Mouse (Mus musculus) CH12.LX (cell line): ENCODE measurements around the gene Cuta. TPM values are rescaled to one million over a fixed set of nuclear protein-coding genes. Genes with fewer than 3 reads are reported as not detected.

Experiments used
- DNase-seq: peaks from one replicate; pipeline ENCODE4 v3.0.0-alpha.2; 2013; ENCODE audit errors: extremely low read depth
- H3K27ac ChIP-seq: 2 replicates; pipeline ENCODE4 v1.5.1; 2012; ENCODE audit warnings: low read depth, mild to moderate bottlenecking, control low read depth, moderate library complexity; ENCODE audit not compliant: insufficient read depth
- H3K27me3 ChIP-seq: replicated peaks from 2 replicates; pipeline ENCODE3; 2012; ENCODE audit warnings: inconsistent platforms
- H3K36me3 ChIP-seq, 2 experiments: replicated peaks in 1 of 2; 2 replicates each; pipeline versions ENCODE3 to v1.6.1; 2012; ENCODE audit warnings: inconsistent platforms in 1 of 2, low read length in 1 of 2, mild to moderate bottlenecking in 1 of 2, mixed read lengths in 1 of 2, moderate library complexity in 1 of 2; ENCODE audit not compliant: control insufficient read depth in 1 of 2, insufficient read depth in 1 of 2
- H3K4me1 ChIP-seq, 2 experiments: 2 replicates each; pipeline ENCODE4 v1.6.1; 2012; ENCODE audit warnings: inconsistent platforms in 1 of 2, moderate library complexity in 1 of 2; ENCODE audit not compliant: insufficient read depth in 2 of 2, control insufficient read depth in 1 of 2
- H3K4me2 ChIP-seq: 2 replicates; pipeline ENCODE4 v1.6.1; 2012; ENCODE audit warnings: low read depth, mild to moderate bottlenecking, control low read depth; ENCODE audit not compliant: poor library complexity, insufficient read depth, severe bottlenecking
- H3K4me3 ChIP-seq, 3 experiments: fragments of 150-350 bp in 1 of 3; sonication (generic) in 1 of 3; replicated peaks in 1 of 3; 2 replicates each; pipeline versions ENCODE3 to v1.5.1; 2011 to 2012; ENCODE audit warnings: low read depth in 2 of 3, low read length in 2 of 3, mild to moderate bottlenecking in 2 of 3, moderate library complexity in 2 of 3, control low read depth in 1 of 3, improper control_type of control experiment in 1 of 3, inconsistent platforms in 1 of 3, mixed read lengths in 1 of 3; ENCODE audit not compliant: poor library complexity in 1 of 3
- H3K79me2 ChIP-seq: replicated peaks from 2 replicates; pipeline ENCODE4 v1.6.1; 2012; ENCODE audit warnings: mild to moderate bottlenecking, moderate library complexity; ENCODE audit not compliant: control insufficient read depth, poor library complexity, insufficient read depth, severe bottlenecking; ENCODE audit errors: extremely low read depth
- H3K9ac ChIP-seq: 2 replicates; pipeline ENCODE4 v1.6.1; 2012; ENCODE audit warnings: low read depth, mild to moderate bottlenecking, control low read depth, moderate library complexity; ENCODE audit not compliant: insufficient read depth
- H3K9me3 ChIP-seq: replicated peaks from 2 replicates; pipeline ENCODE3; 2012; ENCODE audit warnings: low read length, inconsistent platforms, mixed read lengths
- CTCF ChIP-seq, 2 experiments: IDR thresholded peaks in 1 of 2; conservative IDR thresholded peaks in 1 of 2; 2 replicates each; pipeline ENCODE4 v1.5.1; 2011 to 2012; ENCODE audit warnings: low read depth in 2 of 2, low read length in 2 of 2, improper control_type of control experiment in 1 of 2, inconsistent platforms in 1 of 2, mild to moderate bottlenecking in 1 of 2, moderate library complexity in 1 of 2
- ELF1 ChIP-seq: IDR thresholded peaks from 2 replicates; pipeline ENCODE4 v1.6.1; 2014; ENCODE audit warnings: low read depth, mild to moderate bottlenecking, inconsistent platforms, low read length, improper control_type of control experiment
- ETS1 ChIP-seq: conservative IDR thresholded peaks from 2 replicates; pipeline ENCODE4 v1.6.1; 2012; ENCODE audit warnings: low read depth, mild to moderate bottlenecking, inconsistent platforms, low read length, improper control_type of control experiment, moderate library complexity
- GABPA ChIP-seq: IDR thresholded peaks from 2 replicates; pipeline ENCODE4 v1.6.1; 2012; ENCODE audit warnings: low read depth, low read length, improper control_type of control experiment, inconsistent platforms; ENCODE audit not compliant: insufficient replicate concordance
- HCFC1 ChIP-seq: IDR thresholded peaks from 2 replicates; pipeline ENCODE4 v1.6.1; 2012; ENCODE audit warnings: low read depth, mild to moderate bottlenecking, inconsistent platforms, low read length, improper control_type of control experiment
- JUN ChIP-seq: IDR thresholded peaks from 2 replicates; pipeline ENCODE4 v1.6.1; 2011; ENCODE audit warnings: low read depth, mild to moderate bottlenecking, low read length, improper control_type of control experiment, moderate library complexity; ENCODE audit not compliant: insufficient read depth
- JUND ChIP-seq: conservative IDR thresholded peaks from 2 replicates; pipeline ENCODE4 v1.6.1; 2011; ENCODE audit warnings: low read depth, low read length, improper control_type of control experiment
- KAT2A ChIP-seq: IDR thresholded peaks from 2 replicates; pipeline ENCODE4 v1.6.1; 2012; ENCODE audit warnings: low read length, improper control_type of control experiment, inconsistent platforms; ENCODE audit not compliant: insufficient replicate concordance
- MAX ChIP-seq: IDR thresholded peaks from 2 replicates; pipeline ENCODE4 v1.6.1; 2011; ENCODE audit warnings: low read length, improper control_type of control experiment
- MAZ ChIP-seq: IDR thresholded peaks from 2 replicates; pipeline ENCODE4 v1.6.1; 2012; ENCODE audit warnings: low read depth, mild to moderate bottlenecking, inconsistent platforms, low read length, improper control_type of control experiment, moderate library complexity
- MYC ChIP-seq: IDR thresholded peaks from 2 replicates; pipeline ENCODE4 v1.6.1; 2011; ENCODE audit warnings: low read depth, mild to moderate bottlenecking, improper control_type of control experiment, low read length
- NELFE ChIP-seq: IDR thresholded peaks from 2 replicates; pipeline ENCODE4 v1.6.1; 2011; ENCODE audit warnings: low read depth, low read length, improper control_type of control experiment
- NRF1 ChIP-seq: IDR thresholded peaks from 2 replicates; pipeline ENCODE4 v1.6.1; 2014; ENCODE audit warnings: low read depth, mild to moderate bottlenecking, inconsistent platforms, low read length, improper control_type of control experiment, moderate library complexity
- PAX5 ChIP-seq: IDR thresholded peaks from 2 replicates; pipeline ENCODE4 v1.6.1; 2012; ENCODE audit warnings: low read length, inconsistent platforms, mixed read lengths
- POLR2A ChIP-seq: IDR thresholded peaks from 2 replicates; pipeline ENCODE4 v1.6.1; 2011; ENCODE audit warnings: low read depth, mild to moderate bottlenecking, improper control_type of control experiment, low read length
- POLR2AphosphoS2 ChIP-seq: IDR thresholded peaks from 2 replicates; pipeline ENCODE4 v1.6.1; 2011; ENCODE audit warnings: low read depth, low read length, improper control_type of control experiment
- RCOR1 ChIP-seq: conservative IDR thresholded peaks from 2 replicates; pipeline ENCODE4 v1.6.1; 2012; ENCODE audit warnings: low read depth, mild to moderate bottlenecking, inconsistent platforms, low read length, improper control_type of control experiment
- SIN3A ChIP-seq: IDR thresholded peaks from 2 replicates; pipeline ENCODE4 v1.6.1; 2012; ENCODE audit warnings: low read length, improper control_type of control experiment, inconsistent platforms
- SMC3 ChIP-seq: IDR thresholded peaks from 2 replicates; pipeline ENCODE4 v1.6.1; 2011; ENCODE audit warnings: low read depth, low read length, improper control_type of control experiment
- TBP ChIP-seq: conservative IDR thresholded peaks from 2 replicates; pipeline ENCODE4 v1.6.1; 2011; ENCODE audit warnings: low read depth, low read length, improper control_type of control experiment
- TCF12 ChIP-seq: IDR thresholded peaks from 2 replicates; pipeline ENCODE4 v1.6.1; 2014; ENCODE audit warnings: low read depth, mild to moderate bottlenecking, inconsistent platforms, low read length, improper control_type of control experiment
- UBTF ChIP-seq: IDR thresholded peaks from 2 replicates; pipeline ENCODE4 v1.6.1; 2012; ENCODE audit warnings: low read depth, mild to moderate bottlenecking, inconsistent platforms, low read length, improper control_type of control experiment, moderate library complexity
- USF2 ChIP-seq: conservative IDR thresholded peaks from 2 replicates; pipeline ENCODE4 v1.6.1; 2011; ENCODE audit warnings: low read depth, low read length, improper control_type of control experiment
- ZC3H11A ChIP-seq: IDR thresholded peaks from 2 replicates; pipeline ENCODE4 v1.6.1; 2012; ENCODE audit warnings: low read depth, mild to moderate bottlenecking, inconsistent platforms, low read length, improper control_type of control experiment
- ZKSCAN1 ChIP-seq: IDR thresholded peaks from 2 replicates; pipeline ENCODE4 v1.6.1; 2012; ENCODE audit warnings: low read depth, inconsistent platforms, low read length, improper control_type of control experiment, borderline replicate concordance
- ZMIZ1 ChIP-seq: IDR thresholded peaks from 2 replicates; pipeline ENCODE4 v1.6.1; 2012; ENCODE audit warnings: low read depth, mild to moderate bottlenecking, inconsistent platforms, low read length, improper control_type of control experiment
- ZNF384 ChIP-seq: IDR thresholded peaks from 2 replicates; pipeline ENCODE4 v1.6.1; 2012; ENCODE audit warnings: low read depth, low read length, improper control_type of control experiment, inconsistent platforms
- dilution Hi-C: fragments of 300-500 bp; cut with MboI; formaldehyde crosslinking; loops from 2 replicates; pipeline ENCODE4 v1.14.3; 2020; ENCODE audit warnings: low sequenced_read_pairs; ENCODE audit not compliant: extremely low pct_unique_long_range_greater_than_20kb, extremely low pct_ligation_motif_present
- in situ Hi-C: fragments of 300-500 bp; cut with MboI; formaldehyde crosslinking; loops from 3 replicates; pipeline ENCODE4 v1.14.3; 2019; ENCODE audit warnings: low sequenced_read_pairs, low pct_ligation_motif_present, low pct_unique_long_range_greater_than_20kb, mixed read lengths
- polyA plus RNA-seq: library from polyadenylated mRNA; unstranded; fragments of >175 nt; gene quantifications from 2 replicates; pipeline ENCODE4 v1.2.1, GENCODE M21; 2012; ENCODE audit warnings: low read depth; ENCODE audit not compliant: insufficient read length
- total RNA-seq, 2 experiments: library from RNA; depleted of rRNA; stranded (reverse); fragments of 300-350 nt in 1 of 2; fragments of >200 nt in 1 of 2; gene quantifications; 2 replicates each; pipeline ENCODE4 v1.2.3; 2012 to 2014

Cuta gene
- total and polyA plus RNA-seq, 3 experiments: 30.5 to 121 (median 34.6) TPM

DNA sequence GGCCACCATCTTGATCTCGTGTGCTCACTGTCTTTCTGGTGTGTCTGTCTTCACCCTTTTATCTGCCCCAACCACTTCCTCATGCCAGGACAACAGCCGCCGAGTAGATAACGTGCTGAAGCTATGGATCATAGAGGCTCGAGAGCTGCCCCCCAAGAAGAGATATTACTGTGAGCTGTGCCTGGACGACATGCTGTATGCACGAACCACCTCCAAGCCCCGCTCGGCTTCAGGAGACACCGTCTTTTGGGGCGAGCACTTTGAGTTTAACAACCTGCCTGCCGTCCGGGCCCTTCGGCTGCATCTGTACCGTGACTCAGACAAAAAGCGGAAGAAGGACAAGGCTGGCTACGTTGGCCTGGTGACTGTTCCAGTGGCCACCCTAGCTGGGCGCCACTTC, 17.5 kb upstream of the Cuta start:
- H3K27ac ChIP-seq: no peak overlapping the region
- DNase-seq: no peak
- peaks cover 3 to 21% of the 10 kb centered on the region in 2 experiments for H3K36me3 ChIP-seq
- no peak overlapping the region for H3K4me3 ChIP-seq
- TF ChIP-seq ZNF384: no peak
- TF ChIP-seq POLR2A: no peak
- no peak for TF ChIP-seq KAT2A
- no peak for TF ChIP-seq PAX5
- TF ChIP-seq MAZ: no peak
- no peak for TF ChIP-seq HCFC1
- no peak for TF ChIP-seq SMC3
- TF ChIP-seq MYC: no peak
- no peak for TF ChIP-seq NELFE
- TF ChIP-seq MAX: no peak
- TF ChIP-seq ETS1: no peak
- TF ChIP-seq USF2: no peak
- TF ChIP-seq ZKSCAN1: no peak
- TF ChIP-seq ZC3H11A: no peak
- no peak for TF ChIP-seq JUN
- no peak for TF ChIP-seq POLR2AphosphoS2
- no peak for TF ChIP-seq UBTF
- H3K9ac ChIP-seq: no peak overlapping the region
- no peaks in the 10 kb centered on the region for H3K9me3 ChIP-seq
- H3K4me1 ChIP-seq: no peaks in the 10 kb centered on the region
- no peaks in the 10 kb centered on the region for H3K79me2 ChIP-seq
- H3K27me3 ChIP-seq: peaks cover 33% of the 10 kb centered on the region
- no peak overlapping the region for H3K4me2 ChIP-seq
- in situ Hi-C loops: no loop called here
- dilution Hi-C loops: no loop called here

DNA sequence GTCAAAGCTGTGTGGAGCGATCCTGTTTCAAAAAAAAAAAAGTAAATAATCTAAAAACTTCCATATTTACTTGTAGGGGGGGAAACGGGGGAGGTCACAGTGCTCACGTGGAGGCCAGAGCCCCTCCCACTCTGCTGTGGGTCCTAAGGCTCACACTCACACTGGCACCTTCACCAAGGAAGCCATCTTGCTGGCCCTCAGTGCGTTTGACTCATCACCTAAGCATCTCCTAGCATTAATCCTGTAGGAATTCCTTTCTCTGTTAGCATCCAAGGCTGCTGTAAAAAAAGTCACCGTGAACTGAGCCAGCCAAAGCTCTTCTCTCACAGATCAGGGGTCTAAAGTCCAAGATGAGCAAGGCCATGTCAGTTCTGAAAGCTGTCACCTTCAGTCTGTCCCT, 16.9 kb upstream of the Cuta start:
- Histone ChIP-seq H3K4me3 (no peak overlapping the region), H3K4me2 (no peak overlapping the region), H3K9ac (no peak overlapping the region), H3K9me3 (no peaks in the 10 kb centered on the region), H3K36me3 (peaks cover 3 to 17% of the 10 kb centered on the region in 2 experiments), H3K4me1 (no peaks in the 10 kb centered on the region), H3K27ac (no peak overlapping the region), H3K27me3 (peaks cover 37% of the 10 kb centered on the region), H3K79me2 (no peaks in the 10 kb centered on the region)
- in situ Hi-C loops (no loop called here), dilution Hi-C loops (no loop called here)
- DNase-seq: no peak
- TF ChIP-seq ZMIZ1 (no peak), ELF1 (no peak), HCFC1 (no peak), MYC (no peak), KAT2A (no peak), TBP (no peak), JUND (no peak), SIN3A (no peak), NRF1 (no peak), GABPA (no peak), ZKSCAN1 (no peak), TCF12 (no peak), CTCF (conservative IDR thresholded peaks at IDR 0.05 in 1 of 2, IDR thresholded peaks at IDR 0.05 in 1 of 2; ENCODE audit: low read depth in 2 of 2, low read length in 2 of 2) (no peak), RCOR1 (no peak), NELFE (no peak)
